Mouse (Mus musculus) kidney, adult 18-20 months (tissue): ENCODE results near the gene F5.

ENCODE experiments used
- DNase-seq: peaks from one replicate; pipeline ENCODE4 v3.0.0; 2021

The F5 gene

GRCm38 (mm10) chr1:164151387-164152088, at the start of gene F5:
Gene F5, plus strand, starts transcription at chr1:164151838.
- DNase-seq: peak; percentile 38

- no peak for DNase-seq
These were observed 41.9 kb upstream of the F5 start for GRCm38 (mm10) chr1:164109763-164110162.

- no peak for DNase-seq
These were observed 40.9 kb upstream of the F5 start for GRCm38 (mm10) chr1:164110591-164111329.

GRCm38 (mm10) chr1:164114280-164114679, 37.4 kb upstream of the F5 start:
- DNase-seq: no peak

- DNase-seq: no peak
These were observed 36.6 kb upstream of the F5 start, which contains the start of gene Selp for GRCm38 (mm10) chr1:164114947-164115493. Gene Selp, plus strand, starts transcription at chr1:164115264.

- DNase-seq: no peak
These were observed 36.0 kb upstream of the F5 start for GRCm38 (mm10) chr1:164115647-164116046.

GRCm38 (mm10) chr1:164117869-164118268, 33.8 kb upstream of the F5 start:
- no peak for DNase-seq

- no peak for DNase-seq
These were observed 31.5 kb upstream of the F5 start for GRCm38 (mm10) chr1:164119892-164120776.

GRCm38 (mm10) chr1:164120777-164121158, 30.9 kb upstream of the F5 start:
- no peak for DNase-seq

- DNase-seq: no peak
These were observed 27.8 kb upstream of the F5 start for GRCm38 (mm10) chr1:164123836-164124235.

GRCm38 (mm10) chr1:164130013-164130412, 21.6 kb upstream of the F5 start:
- no peak for DNase-seq

- no peak for DNase-seq
These were observed 19.0 kb upstream of the F5 start for GRCm38 (mm10) chr1:164132609-164133008.

- no peak for DNase-seq
These were observed 17.5 kb upstream of the F5 start for GRCm38 (mm10) chr1:164134101-164134500.

GRCm38 (mm10) chr1:164135360-164135759, 16.3 kb upstream of the F5 start:
- no peak for DNase-seq

GRCm38 (mm10) chr1:164135960-164136359, 15.7 kb upstream of the F5 start:
- DNase-seq: no peak

- no peak for DNase-seq
These were observed 15.0 kb upstream of the F5 start for GRCm38 (mm10) chr1:164136636-164137035.

- peak; percentile 76 for DNase-seq
These were observed 13.1 kb upstream of the F5 start for GRCm38 (mm10) chr1:164138365-164139130.

- no peak for DNase-seq
These were observed 12.2 kb upstream of the F5 start for GRCm38 (mm10) chr1:164139464-164139863.

GRCm38 (mm10) chr1:164149083-164149482, 2.6 kb upstream of the F5 start:
- DNase-seq: no peak

GRCm38 (mm10) chr1:164152836-164153235, 1.2 kb downstream of the F5 start:
- DNase-seq: no peak

- no peak for DNase-seq
These were observed 3.3 kb downstream of the F5 start for GRCm38 (mm10) chr1:164154983-164155382.

- no peak for DNase-seq
These were observed 6.9 kb downstream of the F5 start for GRCm38 (mm10) chr1:164158571-164158970.
